Comparison of ENCODE assay signal across 21 mouse cellular contexts in genomic region chr3:97844821-97845201, GRCm38 (mm10). TPM values are rescaled to one million over a fixed set of nuclear protein-coding genes. Genes with fewer than 3 reads are reported as not detected.
A peak's percentile ranks its signal among the peaks of the same experiment; 100 is the strongest.
DNase-seq lines count a peak whose midpoint lies in the region; ATAC-seq and TF ChIP-seq lines count a peak whose summit lies in the region.
"Had no signal": no experiment of that assay in that cellular context is flagged by ENCODE, and none has a peak within 500 bp of the region (broad histone marks: within the 10 kb centered on the region; RNA-seq: fewer than 3 reads in every experiment).

No protein-coding gene starts in this region.

- WGBS in liver, adult 2 months = 14% methylated on average over 2 of the region's 2 CpGs
- WGBS in liver, embryonic 11.5 days = 55% methylated on average over 2 of the region's 2 CpGs
- WGBS in lung, embryonic 16.5 days = 45% methylated on average over 2 of the region's 2 CpGs
- 26% methylated on average over 2 of the region's 2 CpGs for WGBS in liver, embryonic 15.5 days (ENCODE audit: insufficient replicate concordance)
- 45% methylated on average over 2 of the region's 2 CpGs for WGBS in stomach, postnatal 0 days

- DNase-seq in liver, adult 2 months (ENCODE audit: extremely low read depth, low read depth, low spot score) = peak; percentile 99
- DNase-seq in liver, embryonic 11.5 days (ENCODE audit: low spot score) = no peak
- no peak for DNase-seq in lung, postnatal 14 days
- no peak for DNase-seq in stomach, postnatal 0 days (ENCODE audit: low spot score)
- no peak for DNase-seq in testis, postnatal 10 days (ENCODE audit: low spot score)
- DNase-seq: adrenal gland, postnatal 10 days; cerebellum, adult 11 months; cerebellum, adult 8-10 months; cerebellum, postnatal 14 days; gastrocnemius, postnatal 14 days; heart, adult 2 months; heart, postnatal 14 days had no signal

- TF ChIP-seq EP300 in stomach, postnatal 0 days (optimal IDR thresholded peaks at IDR 0.05) = no peak

- no peak overlapping the region for H3K4me2 ChIP-seq in liver, embryonic 11.5 days
- H3K4me2 ChIP-seq in lung, embryonic 16.5 days (ENCODE audit: low read depth, low read length) = no peak overlapping the region
- no peak overlapping the region for H3K4me2 ChIP-seq in liver, embryonic 15.5 days
- no peak overlapping the region for H3K4me2 ChIP-seq in stomach, postnatal 0 days (replicated peaks; ENCODE audit: low read depth)
- H3K4me2 ChIP-seq: embryonic facial prominence, embryonic 12.5 days; forebrain, embryonic 12.5 days; heart, embryonic 11.5 days; heart, embryonic 15.5 days had no signal

- H3K27me3 ChIP-seq in liver, adult 2 months (ENCODE audit: control insufficient read depth, insufficient read depth, low read length) = no peaks in the 10 kb centered on the region
- H3K27me3 ChIP-seq in liver, embryonic 11.5 days (replicated peaks; ENCODE audit: control insufficient read depth, insufficient read depth, low read length) = no peaks in the 10 kb centered on the region
- H3K27me3 ChIP-seq in lung, embryonic 16.5 days (ENCODE audit: control insufficient read depth, insufficient read depth, low read depth, low read length) = no peaks in the 10 kb centered on the region
- H3K27me3 ChIP-seq in liver, embryonic 15.5 days = no peaks in the 10 kb centered on the region
- H3K27me3 ChIP-seq in stomach, postnatal 0 days (ENCODE audit: control insufficient read depth, insufficient read depth, low read length) = no peaks in the 10 kb centered on the region
- H3K27me3 ChIP-seq: embryonic facial prominence, embryonic 12.5 days; forebrain, embryonic 12.5 days; heart, embryonic 15.5 days had no signal

- no peak overlapping the region for H3K4me3 ChIP-seq in liver, adult 2 months (ENCODE audit: insufficient read depth, low read depth, low read length)
- H3K4me3 ChIP-seq in liver, embryonic 11.5 days (ENCODE audit: low read depth, low read length) = no peak overlapping the region
- no peak overlapping the region for H3K4me3 ChIP-seq in lung, embryonic 16.5 days (ENCODE audit: low read length)
- no peak overlapping the region for H3K4me3 ChIP-seq in liver, embryonic 15.5 days (replicated peaks)
- H3K4me3 ChIP-seq in stomach, postnatal 0 days (ENCODE audit: low read depth, low read length) = no peak overlapping the region
- H3K4me3 ChIP-seq: embryonic facial prominence, embryonic 12.5 days; forebrain, embryonic 12.5 days; heart, adult 2 months; heart, embryonic 15.5 days; hindbrain, embryonic 10.5 days had no signal

- peaks cover 21% of the 10 kb centered on the region for H3K4me1 ChIP-seq in liver, adult 2 months (ENCODE audit: control insufficient read depth, insufficient read depth, low read length)
- H3K4me1 ChIP-seq in liver, embryonic 11.5 days (replicated peaks; ENCODE audit: control insufficient read depth, insufficient read depth, low read length) = no peaks in the 10 kb centered on the region
- H3K4me1 ChIP-seq in lung, embryonic 16.5 days (replicated peaks; ENCODE audit: control insufficient read depth, insufficient read depth, low read length) = no peaks in the 10 kb centered on the region
- H3K4me1 ChIP-seq in liver, embryonic 15.5 days (replicated peaks) = peaks cover 6% of the 10 kb centered on the region; the same call in 1 of the 2 replicates
- no peaks in the 10 kb centered on the region for H3K4me1 ChIP-seq in stomach, postnatal 0 days (replicated peaks; ENCODE audit: control insufficient read depth, insufficient read depth)
- H3K4me1 ChIP-seq: embryonic facial prominence, embryonic 12.5 days; forebrain, embryonic 12.5 days; heart, embryonic 15.5 days had no signal

- ATAC-seq in liver, embryonic 11.5 days (replicated peaks; ENCODE audit: low FRiP score) = no peak
- 0 out of 2 replicates have a peak, but pooled peaks have one; percentile 15 for ATAC-seq in lung, embryonic 16.5 days (ENCODE audit: low read depth)
- ATAC-seq in liver, embryonic 15.5 days (ENCODE audit: insufficient read depth) = peak; percentile 71
- peak; percentile 72 for ATAC-seq in stomach, postnatal 0 days (ENCODE audit: low FRiP score, low TSS enrichment)
- no peak for ATAC-seq in erythroblast, adult 5-6 weeks (replicated peaks; ENCODE audit: low FRiP score, poor library complexity, severe bottlenecking)
- ATAC-seq: forebrain, embryonic 16.5 days had no signal

- no peak for TF ChIP-seq CTCF in liver, adult 2 months (IDR thresholded peaks at IDR 0.05; ENCODE audit: low read depth, low read length)
- TF ChIP-seq CTCF in stomach, postnatal 0 days (IDR thresholded peaks at IDR 0.05; ENCODE audit: low read depth) = no peak

- no peak for TF ChIP-seq POLR2A in liver, adult 2 months (IDR thresholded peaks at IDR 0.05; ENCODE audit: extremely low read depth, insufficient read depth, low read length)

- H3K36me3 ChIP-seq in liver, adult 2 months (ENCODE audit: control insufficient read depth, insufficient read depth, low read length) = peaks cover 21% of the 10 kb centered on the region
- no peaks in the 10 kb centered on the region for H3K36me3 ChIP-seq in liver, embryonic 11.5 days (ENCODE audit: control insufficient read depth, insufficient read depth, low read length)
- no peaks in the 10 kb centered on the region for H3K36me3 ChIP-seq in lung, embryonic 16.5 days (ENCODE audit: control insufficient read depth, insufficient read depth, low read length)
- H3K36me3 ChIP-seq in liver, embryonic 15.5 days (replicated peaks) = no peaks in the 10 kb centered on the region
- H3K36me3 ChIP-seq in stomach, postnatal 0 days (ENCODE audit: control insufficient read depth, insufficient read depth, low read length) = no peaks in the 10 kb centered on the region
- H3K36me3 ChIP-seq: embryonic facial prominence, embryonic 12.5 days; forebrain, embryonic 12.5 days; heart, embryonic 15.5 days; hindbrain, embryonic 10.5 days had no signal

- no peaks in the 10 kb centered on the region for H3K9me3 ChIP-seq in liver, embryonic 11.5 days (ENCODE audit: control insufficient read depth, low read length)
- H3K9me3 ChIP-seq in lung, embryonic 16.5 days (ENCODE audit: control insufficient read depth, low read length) = no peaks in the 10 kb centered on the region
- no peaks in the 10 kb centered on the region for H3K9me3 ChIP-seq in liver, embryonic 15.5 days (replicated peaks)
- H3K9me3 ChIP-seq in stomach, postnatal 0 days (ENCODE audit: control insufficient read depth, low read length) = no peaks in the 10 kb centered on the region
- H3K9me3 ChIP-seq: embryonic facial prominence, embryonic 12.5 days; forebrain, embryonic 12.5 days; heart, embryonic 15.5 days; hindbrain, embryonic 10.5 days had no signal

- peaks cover 9% of the 10 kb centered on the region; the same call in 1 of the 2 replicates for H3K79me2 ChIP-seq in liver, adult 2 months (ENCODE audit: control insufficient read depth, insufficient read depth, low read length)

- peak overlapping the region; percentile 98 for H3K27ac ChIP-seq in liver, adult 2 months (replicated peaks; ENCODE audit: insufficient read depth, low read depth, low read length)
- no peak overlapping the region for H3K27ac ChIP-seq in liver, embryonic 11.5 days (ENCODE audit: low read depth, low read length)
- peak overlapping the region; percentile 47 for H3K27ac ChIP-seq in lung, embryonic 16.5 days (ENCODE audit: low read length)
- H3K27ac ChIP-seq in liver, embryonic 15.5 days (replicated peaks) = peak overlapping the region; percentile 45
- no peak overlapping the region for H3K27ac ChIP-seq in stomach, postnatal 0 days (replicated peaks)
- H3K27ac ChIP-seq: embryonic facial prominence, embryonic 12.5 days; forebrain, embryonic 12.5 days; heart, adult 2 months; heart, embryonic 15.5 days; hindbrain, embryonic 10.5 days had no signal

- H3K9ac ChIP-seq in liver, adult 2 months (ENCODE audit: low read depth, low read length) = no peak overlapping the region
- H3K9ac ChIP-seq in liver, embryonic 11.5 days (ENCODE audit: low read depth, low read length) = no peak overlapping the region
- H3K9ac ChIP-seq in lung, embryonic 16.5 days (ENCODE audit: low read length) = no peak overlapping the region
- H3K9ac ChIP-seq in liver, embryonic 15.5 days = no peak overlapping the region
- H3K9ac ChIP-seq in stomach, postnatal 0 days (ENCODE audit: low read length) = no peak overlapping the region
- H3K9ac ChIP-seq: embryonic facial prominence, embryonic 12.5 days; forebrain, embryonic 12.5 days; heart, embryonic 15.5 days had no signal

RNA-seq across cellular contexts. Expression of gene Pde4dip, which starts 43.7 kb away (rescaled TPM):
- 48.0 and 50.1 TPM in 2 replicates for total RNA-seq in liver, adult 2 months (2014; rRNA removed)
- polyA plus RNA-seq in liver, adult 2 months (2012; rRNA removed) = 24.0 and 26.4 TPM in 2 replicates
- 16.8 and 16.9 TPM in 2 replicates for polyA plus RNA-seq in liver, embryonic 11.5 days (2014; fragmentation: Nextera tagmentation; extraction: Ambion mirVana)
- polyA plus RNA-seq in lung, embryonic 16.5 days (2015; fragmentation: Nextera tagmentation; extraction: Ambion mirVana) = 18.4 and 18.9 TPM in 2 replicates
- polyA plus RNA-seq in liver, embryonic 15.5 days (2015; fragmentation: Nextera tagmentation; extraction: Ambion mirVana) = 9.6 and 10.3 TPM in 2 replicates
- polyA plus RNA-seq in stomach, postnatal 0 days (2015; fragmentation: Nextera tagmentation; extraction: Ambion mirVana) = 9.3 and 9.9 TPM in 2 replicates
- 1.0 and 2.9 TPM in 2 replicates for total RNA-seq in erythroblast, adult 5-6 weeks (2015; ENCODE audit: low replicate concordance)
- 1.4 and 4.6 TPM in 2 replicates for total RNA-seq in erythroblast, adult 5-6 weeks (2017; ENCODE audit: low replicate concordance)

RNA-seq across cellular contexts. Expression of gene Sec22b, which starts 56.2 kb away (rescaled TPM):
- 35.3 and 36.2 TPM in 2 replicates for total RNA-seq in liver, adult 2 months (2014; rRNA removed)
- polyA plus RNA-seq in liver, adult 2 months (2012; rRNA removed) = 24.6 and 26.3 TPM in 2 replicates
- 109 and 113 TPM in 2 replicates for polyA plus RNA-seq in liver, embryonic 11.5 days (2014; fragmentation: Nextera tagmentation; extraction: Ambion mirVana)
- polyA plus RNA-seq in lung, embryonic 16.5 days (2015; fragmentation: Nextera tagmentation; extraction: Ambion mirVana) = 146 and 147 TPM in 2 replicates
- 57.9 and 61.2 TPM in 2 replicates for polyA plus RNA-seq in liver, embryonic 15.5 days (2015; fragmentation: Nextera tagmentation; extraction: Ambion mirVana)
- polyA plus RNA-seq in stomach, postnatal 0 days (2015; fragmentation: Nextera tagmentation; extraction: Ambion mirVana) = 88.6 and 90.6 TPM in 2 replicates
- 25.1 and 26.5 TPM in 2 replicates for total RNA-seq in erythroblast, adult 5-6 weeks (2015; ENCODE audit: low replicate concordance)
- total RNA-seq in erythroblast, adult 5-6 weeks (2017; ENCODE audit: low replicate concordance) = 13.8 and 15.6 TPM in 2 replicates

Comparison
In these comparisons a context has a peak if more than half of its experiments do, and no peak if none do; other contexts are left out.
1. H3K27ac ChIP-seq: peak in liver, adult 2 months (single experiment), lung, embryonic 16.5 days (single experiment) and liver, embryonic 15.5 days (single experiment); none in liver, embryonic 11.5 days (single experiment) and stomach, postnatal 0 days (single experiment).
2. ATAC-seq: peak in lung, embryonic 16.5 days (single experiment), liver, embryonic 15.5 days (single experiment) and stomach, postnatal 0 days (single experiment); none in liver, embryonic 11.5 days (single experiment) and erythroblast, adult 5-6 weeks (single experiment).